Mouse (Mus musculus) embryonic fibroblast, embryonic 13.5 days (primary cell): ENCODE results near the gene Eif2d.

Experiments used
- CTCF ChIP-seq: IDR thresholded peaks from 2 replicates; pipeline ENCODE4 v1.5.1; 2011; ENCODE audit warnings: mild to moderate bottlenecking, control low read depth, low read length, moderate library complexity, borderline replicate concordance; ENCODE audit not compliant: insufficient read depth
- POLR2A ChIP-seq: IDR thresholded peaks from 2 replicates; pipeline ENCODE4 v1.6.1; 2011; ENCODE audit warnings: low read depth, mild to moderate bottlenecking, control low read depth, low read length, moderate library complexity

GRCm38 (mm10) chr1:131142472-131142871, 10.5 kb upstream of the Eif2d start:
- no peak for TF ChIP-seq POLR2A
- no peak for TF ChIP-seq CTCF
